Mouse (Mus musculus) monocyte, adult 2 months (primary cell): Measurements from ENCODE around the gene Olfr887.

Source experiments
- DNase-seq, 2 experiments: peaks; one replicate each; pipeline ENCODE4 v3.0.0; 2022; ENCODE audit warnings: low spot score in 2 of 2, low read depth in 1 of 2

Olfr887 gene

DNA sequence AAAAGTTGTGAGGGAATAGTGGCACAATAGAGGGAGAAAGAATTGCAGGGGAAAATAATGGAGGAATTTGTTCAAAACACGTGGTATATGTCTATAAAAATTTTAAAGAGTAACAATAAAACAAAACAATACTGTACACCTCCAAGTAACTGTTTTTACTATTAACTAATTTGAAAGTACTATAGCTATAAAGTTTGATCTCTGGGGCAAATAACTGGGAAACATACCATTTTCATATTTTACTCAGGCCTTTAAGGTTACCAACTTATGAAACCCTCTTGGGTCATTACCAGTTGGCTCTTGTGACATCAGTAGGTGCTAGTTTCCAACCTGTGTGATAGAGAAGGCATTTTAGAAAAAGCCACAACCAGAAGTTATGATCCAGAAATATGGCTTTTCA, at the start of gene Olfr887:
TSS of gene Olfr887 (plus strand) at position 301 of the 400 bp plus-strand sequence.
- no peak for DNase-seq

DNA sequence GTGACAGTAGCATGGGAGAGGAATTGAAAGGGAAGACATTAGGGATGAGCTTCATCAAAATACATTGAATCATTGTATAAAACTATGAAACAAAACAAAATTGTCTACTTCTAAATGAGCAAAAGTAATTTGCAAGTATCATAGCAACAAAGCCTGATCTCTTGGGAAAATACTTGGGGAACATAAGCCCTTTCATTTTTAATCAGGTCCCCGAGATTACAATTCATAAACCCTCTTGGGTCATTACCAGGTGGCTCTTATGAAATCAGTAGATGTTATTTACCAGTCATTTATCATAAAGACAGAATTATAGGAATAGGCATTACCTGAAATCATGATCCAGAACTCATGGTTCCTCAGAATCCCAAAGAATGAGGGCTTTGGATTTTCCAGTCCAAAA, 37.6 kb upstream of the Olfr887 start, which contains the start of gene Olfr884:
TSS of gene Olfr884 (plus strand) at position 301 of the 400 bp plus-strand sequence.
- DNase-seq: no peak

DNA sequence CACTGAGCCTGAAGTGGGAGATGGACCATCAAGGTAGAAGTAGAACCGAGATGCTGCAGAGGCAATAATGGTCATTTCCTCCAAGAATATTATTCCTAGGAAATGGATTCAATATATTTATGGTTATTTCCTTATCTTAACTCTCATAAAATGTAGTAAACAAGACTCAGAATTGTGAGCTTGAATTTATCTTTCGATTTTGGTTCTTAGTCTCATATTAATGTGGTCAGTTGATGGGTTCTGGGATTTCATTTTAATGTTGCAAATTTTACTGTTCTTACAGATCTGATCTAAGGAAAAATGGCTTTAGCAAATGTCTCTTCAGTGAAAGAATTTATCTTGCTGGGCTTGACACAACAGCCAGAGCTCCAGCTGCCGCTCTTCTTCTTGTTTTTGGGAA, 22.9 kb upstream of the Olfr887 start, which contains the start of gene Olfr885:
TSS of gene Olfr885 (plus strand) at position 301 of the 400 bp plus-strand sequence.
- no peak for DNase-seq

DNA sequence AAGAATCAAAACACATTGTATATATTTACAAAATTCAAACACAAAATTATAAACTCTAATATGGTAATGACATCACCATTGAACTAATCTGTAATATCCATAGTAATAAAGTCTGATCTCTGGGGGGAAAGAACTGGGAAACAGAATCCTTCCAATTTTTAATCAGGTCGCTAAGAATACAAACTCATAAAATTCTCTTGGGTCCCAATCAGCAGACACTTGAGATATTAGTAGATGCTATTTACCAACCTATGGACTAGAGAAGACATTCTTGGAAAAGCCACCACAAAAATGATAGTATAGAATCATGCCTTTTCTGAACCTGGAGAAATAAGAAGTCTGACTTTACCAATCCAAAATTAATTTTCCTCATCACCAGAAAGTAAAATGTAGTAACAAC, 24.0 kb downstream of the Olfr887 start, which contains the start of gene Olfr888:
TSS of gene Olfr888 (plus strand) at position 301 of the 400 bp plus-strand sequence.
- DNase-seq: no peak

DNA sequence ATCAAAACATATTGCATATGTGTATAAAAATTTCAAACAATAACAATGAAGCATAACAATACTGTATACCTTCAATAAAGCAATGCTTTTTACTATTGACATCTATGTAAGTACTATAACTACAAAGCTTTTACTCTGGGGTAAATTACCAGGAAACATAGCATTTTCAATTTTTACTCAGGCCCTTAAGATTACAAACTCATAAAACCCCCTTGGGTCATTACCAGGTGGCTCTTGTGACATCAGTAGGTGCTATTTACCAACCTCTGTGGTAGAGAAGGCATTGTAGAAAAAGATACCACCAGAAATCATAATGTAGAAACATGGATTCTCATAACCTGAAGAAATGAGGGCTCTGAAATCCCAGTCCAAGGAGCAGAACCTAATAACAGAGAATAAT, 31.0 kb downstream of the Olfr887 start, which contains the start of gene Olfr889:
TSS of gene Olfr889 (plus strand) at position 301 of the 400 bp plus-strand sequence.
- no peak for DNase-seq
